Mouse (Mus musculus) hindbrain, embryonic 15.5 days (tissue): ENCODE data around the gene Fam172a. TPM values are rescaled to one million over a fixed set of nuclear protein-coding genes. Genes with fewer than 3 reads are reported as not detected.

Experiments used
- ATAC-seq: fragments of 200-750 bp; cut with Nextera tagmentation; 2 replicates; pipeline ENCODE4 v1.8.0; 2017; ENCODE audit warnings: low read depth, moderate number of reproducible peaks, moderate TSS enrichment; ENCODE audit not compliant: low FRiP score
- H3K27ac ChIP-seq: fragments of 300-500 bp; sonication (generic); replicated peaks from 2 replicates; pipeline ENCODE4 v1.5.1; 2015; ENCODE audit warnings: mild to moderate bottlenecking, inconsistent platforms
- H3K27me3 ChIP-seq: fragments of 300-500 bp; sonication (generic); 2 replicates; pipeline ENCODE4 v1.6.1; 2015; ENCODE audit warnings: control low read depth, inconsistent platforms
- H3K36me3 ChIP-seq: fragments of 300-500 bp; sonication (generic); 2 replicates; pipeline ENCODE4 v1.6.1; 2015; ENCODE audit warnings: control low read depth, inconsistent platforms
- H3K4me1 ChIP-seq: fragments of 300-500 bp; sonication (generic); replicated peaks from 2 replicates; pipeline ENCODE4 v1.6.1; 2015; ENCODE audit warnings: control low read depth, inconsistent platforms
- H3K4me2 ChIP-seq: fragments of 300-500 bp; sonication (generic); 2 replicates; pipeline ENCODE4 v1.6.1; 2015; ENCODE audit warnings: moderate library complexity, mild to moderate bottlenecking, inconsistent platforms
- H3K4me3 ChIP-seq: fragments of 300-500 bp; sonication (generic); 2 replicates; pipeline ENCODE4 v1.5.1; 2015; ENCODE audit warnings: mild to moderate bottlenecking, inconsistent platforms
- H3K9ac ChIP-seq: fragments of 300-500 bp; sonication (generic); 2 replicates; pipeline ENCODE4 v1.6.1; 2015; ENCODE audit warnings: inconsistent platforms
- H3K9me3 ChIP-seq: fragments of 300-500 bp; sonication (generic); 2 replicates; pipeline ENCODE4 v1.6.1; 2016; ENCODE audit warnings: control low read depth, inconsistent platforms
- WGBS: fragments of 180-500 bp; shearing (Covaris S2); methylation state at CpG from one replicate; pipeline ENCODE4 v1.1.7; 2015; 5-methylcytosine and 5-hydroxymethylcytosine counted together
- polyA plus RNA-seq: library from polyadenylated mRNA; unstranded; fragments of >200 nt; fragmentation: Nextera tagmentation; extraction: Ambion mirVana; gene quantifications from 2 replicates; pipeline ENCODE4 v1.2.1, GENCODE M21; 2015

The Fam172a gene
- polyA plus RNA-seq, 1 experiment from 2014 or later = 38.2 TPM

GRCm38 (mm10) chr13:78121991-78122390 is 420.2 kb downstream of the Fam172a start:
- H3K36me3 ChIP-seq = no peaks in the 10 kb centered on the region
- H3K27me3 ChIP-seq = no peaks in the 10 kb centered on the region
- H3K9ac ChIP-seq = no peak overlapping the region
- WGBS = 96% methylated on average over 7 of the region's 7 CpGs
- H3K9me3 ChIP-seq = no peaks in the 10 kb centered on the region
- H3K4me3 ChIP-seq = no peak overlapping the region
- ATAC-seq = no peak
- H3K4me2 ChIP-seq = no peak overlapping the region
- no peak overlapping the region for H3K27ac ChIP-seq
- no peaks in the 10 kb centered on the region for H3K4me1 ChIP-seq

DNA sequence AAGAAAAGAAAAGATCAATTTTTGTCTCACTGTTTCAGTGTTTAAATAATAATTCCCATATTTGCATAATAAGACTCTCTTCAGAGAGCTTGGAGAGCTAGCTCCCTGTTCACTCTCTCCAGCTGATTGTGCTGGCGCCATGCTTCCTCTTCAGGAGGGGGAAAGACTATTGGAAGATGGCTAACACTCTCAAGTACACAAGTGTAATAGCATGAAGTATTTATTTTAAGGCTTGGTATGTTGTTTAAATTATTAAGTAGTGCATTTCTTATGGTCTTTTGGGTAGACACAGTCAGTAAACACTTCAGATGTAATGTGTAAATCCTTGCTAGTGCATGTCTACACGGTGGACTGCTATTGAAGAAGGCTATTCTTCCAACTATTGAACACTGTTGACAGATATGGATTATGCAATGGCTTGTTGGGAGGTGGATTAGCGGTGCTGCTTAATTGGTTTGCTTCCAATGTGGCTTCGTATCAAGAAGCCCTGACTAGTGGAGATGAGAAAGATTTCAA is 422.1 kb downstream of the Fam172a start:
- H3K9me3 ChIP-seq = no peaks in the 10 kb centered on the region
- H3K27ac ChIP-seq = no peak overlapping the region
- H3K27me3 ChIP-seq = no peaks in the 10 kb centered on the region
- no peak for ATAC-seq
- no peak overlapping the region for H3K4me3 ChIP-seq
- H3K4me1 ChIP-seq = no peaks in the 10 kb centered on the region
- H3K9ac ChIP-seq = no peak overlapping the region
- WGBS = 90% methylated on average over 4 of the region's 4 CpGs
- no peak overlapping the region for H3K4me2 ChIP-seq
- no peaks in the 10 kb centered on the region for H3K36me3 ChIP-seq

DNA sequence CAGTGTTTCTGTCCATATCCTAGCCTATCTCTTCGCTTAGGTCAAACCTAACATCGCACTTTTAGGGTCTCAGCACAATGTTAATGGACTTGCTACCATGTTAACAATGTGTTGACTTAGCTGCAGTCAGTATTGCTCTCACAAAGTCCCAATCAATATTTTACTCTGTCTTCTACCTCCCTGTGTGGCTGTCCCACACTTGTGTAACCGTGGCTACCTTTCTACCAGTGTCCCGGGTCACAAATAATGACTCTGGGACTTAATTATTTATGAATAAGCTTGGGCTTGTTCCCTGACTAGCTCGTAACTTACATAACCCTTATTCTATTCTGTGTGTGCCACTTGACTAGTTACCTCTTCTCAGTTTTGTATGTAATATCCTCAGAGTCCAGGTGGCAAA is 455.6 kb downstream of the Fam172a start:
- 88% methylated on average over 5 of the region's 5 CpGs for WGBS

DNA sequence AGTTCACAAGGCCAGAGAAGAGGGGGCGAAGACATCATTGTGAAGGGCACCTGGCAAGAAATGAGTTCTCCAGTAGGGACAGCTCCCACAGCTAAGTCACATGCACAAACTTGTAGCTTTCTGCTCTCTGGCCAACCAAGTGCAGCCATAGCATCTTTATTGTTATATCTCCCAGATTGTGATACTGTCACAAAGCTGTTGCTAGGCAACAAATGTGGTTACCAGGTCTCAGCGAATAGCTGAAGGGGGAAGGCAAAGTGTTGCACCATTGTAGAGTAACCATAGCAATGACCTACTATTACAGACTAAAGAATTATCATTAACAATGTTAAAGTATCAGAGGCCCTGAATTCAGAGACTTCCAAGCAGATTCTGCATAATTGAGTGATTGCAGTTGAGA is 460.3 kb downstream of the Fam172a start:
- Histone ChIP-seq H3K4me1 (peaks cover 12% of the 10 kb centered on the region; the same call in 1 of the 2 replicates), H3K4me2 (no peak overlapping the region), H3K27ac (no peak overlapping the region), H3K9ac (no peak overlapping the region), H3K27me3 (peaks cover 9% of the 10 kb centered on the region; the same call in 1 of the 2 replicates), H3K4me3 (no peak overlapping the region), H3K36me3 (no peaks in the 10 kb centered on the region), H3K9me3 (no peaks in the 10 kb centered on the region)
- peak; percentile 68 for ATAC-seq
- WGBS = 24% methylated on average over 2 of the region's 2 CpGs

More for the DNA sequence above, 455.6 kb downstream of the Fam172a start:
- Histone ChIP-seq H3K27me3 (no peaks in the 10 kb centered on the region), H3K9me3 (no peaks in the 10 kb centered on the region), H3K4me3 (no peak overlapping the region), H3K36me3 (no peaks in the 10 kb centered on the region), H3K9ac (no peak overlapping the region), H3K4me1 (peaks cover 5% of the 10 kb centered on the region; the same call in 1 of the 2 replicates), H3K27ac (no peak overlapping the region), H3K4me2 (no peak overlapping the region)
- ATAC-seq = no peak

- H3K4me1 ChIP-seq = peaks cover 12% of the 10 kb centered on the region; the same call in 1 of the 2 replicates
- peak; percentile 90 for ATAC-seq
- peak overlapping the region; percentile 74 for H3K9ac ChIP-seq
- H3K9me3 ChIP-seq = no peaks in the 10 kb centered on the region
- no peaks in the 10 kb centered on the region for H3K36me3 ChIP-seq
- peak overlapping the region; percentile 87 for H3K27ac ChIP-seq
- WGBS = under 1% methylated on average over 86 of the region's 86 CpGs
- peak overlapping the region; percentile 91 for H3K4me2 ChIP-seq
- peaks cover 9% of the 10 kb centered on the region; the same call in 1 of the 2 replicates for H3K27me3 ChIP-seq
- H3K4me3 ChIP-seq = peak overlapping the region; percentile 68
These were observed 461.5 kb downstream of the Fam172a start for GRCm38 (mm10) chr13:78163087-78163958.

- H3K27ac ChIP-seq = no peak overlapping the region
- peaks cover 12% of the 10 kb centered on the region; the same call in 1 of the 2 replicates for H3K4me1 ChIP-seq
- no peaks in the 10 kb centered on the region for H3K36me3 ChIP-seq
- H3K4me2 ChIP-seq = peak overlapping the region; percentile 91
- peaks cover 15% of the 10 kb centered on the region for H3K27me3 ChIP-seq
- H3K9me3 ChIP-seq = no peaks in the 10 kb centered on the region
- ATAC-seq = no peak
- H3K9ac ChIP-seq = no peak overlapping the region
- no peak overlapping the region for H3K4me3 ChIP-seq
These were observed 463.1 kb downstream of the Fam172a start for GRCm38 (mm10) chr13:78164941-78165340.

GRCm38 (mm10) chr13:78168166-78168565 is 466.3 kb downstream of the Fam172a start:
- Histone ChIP-seq H3K36me3 (no peaks in the 10 kb centered on the region), H3K27ac (no peak overlapping the region), H3K4me2 (no peak overlapping the region), H3K9me3 (no peaks in the 10 kb centered on the region), H3K4me1 (peaks cover 5% of the 10 kb centered on the region), H3K9ac (no peak overlapping the region), H3K4me3 (no peak overlapping the region), H3K27me3 (peaks cover 33% of the 10 kb centered on the region)
- no peak for ATAC-seq
- 30% methylated on average over 4 of the region's 4 CpGs for WGBS

- H3K9ac ChIP-seq = no peak overlapping the region
- peak overlapping the region; percentile 48 for H3K4me2 ChIP-seq
- no peaks in the 10 kb centered on the region for H3K9me3 ChIP-seq
- peaks cover 42% of the 10 kb centered on the region for H3K27me3 ChIP-seq
- H3K4me1 ChIP-seq = peaks cover 3% of the 10 kb centered on the region; the same call in 1 of the 2 replicates
- H3K36me3 ChIP-seq = no peaks in the 10 kb centered on the region
- 8% methylated on average over 15 of the region's 15 CpGs for WGBS
- ATAC-seq = no peak
- H3K4me3 ChIP-seq = peak overlapping the region; percentile 19
- H3K27ac ChIP-seq = 0 out of 2 replicates have a peak overlapping the region, but pooled peaks have one; percentile 34
These were observed 469.5 kb downstream of the Fam172a start for GRCm38 (mm10) chr13:78171320-78171719.

DNA sequence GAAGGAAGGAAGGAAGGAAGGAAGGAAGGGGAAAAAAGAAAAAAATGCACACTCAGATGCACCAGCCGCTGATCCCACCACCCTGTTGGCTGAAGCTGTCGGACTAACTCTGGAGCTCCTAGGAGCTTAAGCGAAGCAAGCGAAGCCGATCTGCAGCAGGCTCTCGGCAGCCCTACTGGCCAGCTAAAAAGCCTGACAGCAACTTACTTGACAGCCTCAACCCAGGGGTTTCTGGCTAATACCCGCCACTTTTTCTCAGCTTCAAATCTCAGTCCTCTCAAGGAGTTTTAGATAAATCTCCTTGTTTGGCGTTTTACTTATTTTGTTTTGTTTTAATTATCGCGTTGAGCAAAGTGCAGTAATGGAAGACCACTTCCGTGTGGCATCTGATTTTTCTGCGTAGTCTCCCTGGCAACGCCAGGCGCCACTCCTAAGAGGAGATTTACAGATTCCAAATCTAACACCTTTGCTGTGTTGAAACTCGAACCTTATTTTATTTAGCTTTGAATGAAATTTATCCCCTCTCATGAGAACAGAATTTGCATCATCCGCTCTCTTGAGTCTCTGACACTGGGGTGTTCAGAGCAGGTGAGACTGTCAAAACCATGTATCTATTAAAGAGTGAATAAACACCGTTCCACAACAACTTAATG is 470.3 kb downstream of the Fam172a start:
- Histone ChIP-seq H3K4me1 (peaks cover 3% of the 10 kb centered on the region; the same call in 1 of the 2 replicates), H3K27ac (peak overlapping the region; percentile 42; the same call in 1 of the 2 replicates), H3K27me3 (peaks cover 46% of the 10 kb centered on the region), H3K9me3 (no peaks in the 10 kb centered on the region), H3K4me3 (peak overlapping the region; percentile 25), H3K36me3 (no peaks in the 10 kb centered on the region), H3K9ac (0 out of 2 replicates have a peak overlapping the region, but pooled peaks have one; percentile 10), H3K4me2 (peak overlapping the region; percentile 48)
- ATAC-seq = no peak
- 5% methylated on average over 17 of the region's 17 CpGs for WGBS

DNA sequence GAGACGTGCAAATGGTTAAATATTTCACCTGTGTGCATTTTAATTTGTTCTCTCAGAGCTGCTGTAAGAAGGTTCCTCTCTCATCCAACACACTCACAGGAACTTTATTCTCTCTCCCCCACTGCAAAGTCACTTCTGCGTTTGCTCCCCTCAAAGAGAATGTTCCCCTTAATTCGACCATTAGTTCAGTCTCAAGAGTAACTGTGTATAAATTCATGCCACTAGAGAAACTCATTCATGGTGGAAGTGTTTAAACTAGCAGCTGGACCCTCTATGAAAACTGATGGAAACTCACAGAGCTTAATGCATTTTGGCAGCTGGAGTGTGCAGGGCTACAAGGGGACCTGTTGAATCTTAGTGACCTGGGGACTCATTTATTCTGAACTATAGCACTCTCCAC is 471.0 kb downstream of the Fam172a start:
- no peaks in the 10 kb centered on the region for H3K36me3 ChIP-seq
- no peak overlapping the region for H3K9ac ChIP-seq
- peaks cover 3% of the 10 kb centered on the region; the same call in 1 of the 2 replicates for H3K4me1 ChIP-seq
- 25% methylated on average over 3 of the region's 3 CpGs for WGBS
- ATAC-seq = no peak
- no peak overlapping the region for H3K4me3 ChIP-seq
- no peak overlapping the region for H3K27ac ChIP-seq
- peaks cover 47% of the 10 kb centered on the region for H3K27me3 ChIP-seq
- H3K4me2 ChIP-seq = no peak overlapping the region
- no peaks in the 10 kb centered on the region for H3K9me3 ChIP-seq

DNA sequence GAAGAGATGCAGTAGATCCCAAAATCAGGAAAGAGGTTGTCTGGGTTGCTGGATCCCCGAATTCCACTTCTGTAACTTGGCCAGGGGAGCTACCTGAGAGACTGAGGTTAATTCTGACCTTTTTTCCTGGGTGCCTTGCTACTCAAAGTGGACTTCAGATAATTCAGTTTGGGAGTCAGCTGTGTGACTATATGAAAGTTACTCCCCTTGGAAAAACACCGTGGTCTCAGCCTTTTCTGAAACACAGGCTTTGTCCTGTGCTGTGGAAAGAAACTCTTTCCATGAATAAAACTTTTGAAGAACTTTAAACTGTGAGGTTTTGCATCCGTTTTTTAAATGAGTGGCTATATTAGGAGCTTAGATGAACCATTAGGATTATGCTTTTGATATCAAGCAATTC is 472.4 kb downstream of the Fam172a start:
- Histone ChIP-seq H3K27ac (no peak overlapping the region), H3K4me1 (peaks cover 5% of the 10 kb centered on the region), H3K4me3 (no peak overlapping the region), H3K4me2 (no peak overlapping the region), H3K9me3 (no peaks in the 10 kb centered on the region), H3K27me3 (peaks cover 52% of the 10 kb centered on the region), H3K36me3 (no peaks in the 10 kb centered on the region), H3K9ac (no peak overlapping the region)
- WGBS = 34% methylated on average over 3 of the region's 3 CpGs
- no peak for ATAC-seq

DNA sequence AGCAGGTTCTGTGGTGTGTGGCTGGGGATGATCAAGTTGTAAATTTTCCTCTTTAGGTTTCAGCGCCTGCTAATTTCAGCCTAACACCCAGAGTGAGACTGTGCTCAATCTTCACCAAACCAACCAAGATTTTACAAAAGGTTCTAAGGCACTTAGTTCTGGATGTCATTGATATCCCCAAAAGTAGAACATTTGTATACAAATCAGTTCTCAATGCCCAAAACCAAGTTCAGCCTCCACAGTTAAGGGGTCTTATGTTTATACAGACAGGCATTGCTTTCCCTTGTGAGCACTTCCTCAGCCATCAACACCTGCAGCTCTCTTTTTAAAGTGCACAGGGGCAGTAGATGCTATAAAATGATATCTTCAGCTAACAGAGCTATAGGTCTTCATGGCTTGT is 473.1 kb downstream of the Fam172a start:
- no peak overlapping the region for H3K4me2 ChIP-seq
- no peaks in the 10 kb centered on the region for H3K9me3 ChIP-seq
- WGBS = 57% methylated on average over 1 of the region's 1 CpGs
- peaks cover 12% of the 10 kb centered on the region for H3K4me1 ChIP-seq
- H3K9ac ChIP-seq = no peak overlapping the region
- H3K36me3 ChIP-seq = no peaks in the 10 kb centered on the region
- H3K4me3 ChIP-seq = no peak overlapping the region
- ATAC-seq = no peak
- peaks cover 47% of the 10 kb centered on the region for H3K27me3 ChIP-seq
- no peak overlapping the region for H3K27ac ChIP-seq
